Mouse (Mus musculus): Measurements from ENCODE around the gene Casp6. TPM values are rescaled to one million over a fixed set of nuclear protein-coding genes. Genes with fewer than 3 reads are reported as not detected.

Gene Casp6
- total RNA-seq, 1 experiment, result 6.2 TPM

- in situ Hi-C loops (cut with MboI; ENCODE audit: low sequenced_read_pairs in 2 of 2, unreplicated experiment in 2 of 2), result no loop called here
- H3K36me3 ChIP-seq (ENCODE audit: control insufficient read depth, insufficient read depth, low read length, poor library complexity, severe bottlenecking), result no peaks in the 10 kb centered on the region; the same call in 1 of the 2 replicates
- TF ChIP-seq CHD2 (IDR thresholded peaks at IDR 0.05; ENCODE audit: low read depth, low read length) (no peak), ZC3H11A (IDR thresholded peaks at IDR 0.05; ENCODE audit: borderline replicate concordance, low read depth, low read length) (no peak), ZNF384 (IDR thresholded peaks at IDR 0.05; ENCODE audit: low read depth, low read length) (no peak), MAFK (IDR thresholded peaks at IDR 0.05; ENCODE audit: insufficient read depth, low read depth, low read length) (no peak), HCFC1 (IDR thresholded peaks at IDR 0.05; ENCODE audit: borderline replicate concordance, insufficient read depth, low read length) (no peak)
- no peak overlapping the region for H3K4me3 ChIP-seq (ENCODE audit: insufficient read depth in 1 of 2, low read depth in 1 of 2, low read length in 2 of 2, poor library complexity in 1 of 2, severe bottlenecking in 1 of 2)
- no peak overlapping the region for H3K27ac ChIP-seq (ENCODE audit: insufficient read depth, low read depth, low read length, poor library complexity, severe bottlenecking)
- H3K9ac ChIP-seq (ENCODE audit: insufficient read depth, low read depth, low read length, poor library complexity, severe bottlenecking), result no peak overlapping the region
- H3K4me1 ChIP-seq (ENCODE audit: control insufficient read depth in 2 of 2, insufficient read depth in 2 of 2, low read length in 2 of 2, poor library complexity in 1 of 2), result peaks cover 0 to 4% of the 10 kb centered on the region in 2 experiments; a peak in 1 of 4 replicates
- peak; percentile 63 for DNase-seq (ENCODE audit: low read depth, low spot score)
- no peaks in the 10 kb centered on the region for H3K9me3 ChIP-seq (ENCODE audit: control insufficient read depth, insufficient read depth, low read depth, low read length)
Measured at GRCm38 (mm10) chr3:129918434-129918833, 17.2 kb downstream of the Casp6 start.

DNA sequence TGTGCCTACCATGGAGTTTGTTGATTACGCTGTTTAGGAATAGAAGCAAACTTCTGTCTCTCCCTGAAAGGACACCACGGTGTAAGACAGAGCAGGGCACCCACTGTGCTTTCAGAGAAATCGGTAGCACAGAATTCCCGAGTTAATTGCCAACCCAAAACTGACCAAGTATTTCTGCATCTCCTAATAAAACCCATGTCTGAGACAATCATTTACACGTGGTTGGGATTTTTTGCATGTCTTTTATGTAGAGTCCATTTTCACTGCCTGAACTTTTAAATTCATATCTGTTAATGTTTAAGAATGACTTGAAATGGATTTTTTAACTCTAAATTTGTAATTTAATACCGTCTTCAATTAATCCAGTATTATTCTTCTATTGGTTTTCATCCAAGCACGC is 22.4 kb downstream of the Casp6 start:
- H3K9ac ChIP-seq (ENCODE audit: insufficient read depth, low read depth, low read length, poor library complexity, severe bottlenecking), result no peak overlapping the region
- no peak for DNase-seq (ENCODE audit: low read depth, low spot score)
- TF ChIP-seq HCFC1 (IDR thresholded peaks at IDR 0.05; ENCODE audit: borderline replicate concordance, insufficient read depth, low read length) (no peak), MAFK (IDR thresholded peaks at IDR 0.05; ENCODE audit: insufficient read depth, low read depth, low read length) (no peak), CHD2 (IDR thresholded peaks at IDR 0.05; ENCODE audit: low read depth, low read length) (no peak), ZC3H11A (IDR thresholded peaks at IDR 0.05; ENCODE audit: borderline replicate concordance, low read depth, low read length) (no peak), ZNF384 (IDR thresholded peaks at IDR 0.05; ENCODE audit: low read depth, low read length) (no peak)
- H3K4me3 ChIP-seq (ENCODE audit: insufficient read depth in 1 of 2, low read depth in 1 of 2, low read length in 2 of 2, poor library complexity in 1 of 2, severe bottlenecking in 1 of 2), result no peak overlapping the region
- no peaks in the 10 kb centered on the region for H3K9me3 ChIP-seq (ENCODE audit: control insufficient read depth, insufficient read depth, low read depth, low read length)
- no peaks in the 10 kb centered on the region for H3K36me3 ChIP-seq (ENCODE audit: control insufficient read depth, insufficient read depth, low read length, poor library complexity, severe bottlenecking)
- in situ Hi-C loops (cut with MboI; ENCODE audit: low sequenced_read_pairs in 2 of 2, unreplicated experiment in 2 of 2), result no loop called here
- no peaks in the 10 kb centered on the region for H3K4me1 ChIP-seq (ENCODE audit: control insufficient read depth in 2 of 2, insufficient read depth in 2 of 2, low read length in 2 of 2, poor library complexity in 1 of 2)
- no peak overlapping the region for H3K27ac ChIP-seq (ENCODE audit: insufficient read depth, low read depth, low read length, poor library complexity, severe bottlenecking)

GRCm38 (mm10) chr3:129925861-129926260 is 24.6 kb downstream of the Casp6 start:
- Histone ChIP-seq H3K4me3 (ENCODE audit: insufficient read depth in 1 of 2, low read depth in 1 of 2, low read length in 2 of 2, poor library complexity in 1 of 2, severe bottlenecking in 1 of 2) (no peak overlapping the region), H3K9me3 (ENCODE audit: control insufficient read depth, insufficient read depth, low read depth, low read length) (no peaks in the 10 kb centered on the region), H3K4me1 (ENCODE audit: control insufficient read depth in 2 of 2, insufficient read depth in 2 of 2, low read length in 2 of 2, poor library complexity in 1 of 2) (no peaks in the 10 kb centered on the region), H3K27ac (ENCODE audit: insufficient read depth, low read depth, low read length, poor library complexity, severe bottlenecking) (no peak overlapping the region), H3K36me3 (ENCODE audit: control insufficient read depth, insufficient read depth, low read length, poor library complexity, severe bottlenecking) (no peaks in the 10 kb centered on the region), H3K9ac (ENCODE audit: insufficient read depth, low read depth, low read length, poor library complexity, severe bottlenecking) (no peak overlapping the region)
- TF ChIP-seq MAFK (IDR thresholded peaks at IDR 0.05; ENCODE audit: insufficient read depth, low read depth, low read length) (no peak), ZC3H11A (IDR thresholded peaks at IDR 0.05; ENCODE audit: borderline replicate concordance, low read depth, low read length) (no peak), ZNF384 (IDR thresholded peaks at IDR 0.05; ENCODE audit: low read depth, low read length) (no peak), CHD2 (IDR thresholded peaks at IDR 0.05; ENCODE audit: low read depth, low read length) (no peak), HCFC1 (IDR thresholded peaks at IDR 0.05; ENCODE audit: borderline replicate concordance, insufficient read depth, low read length) (no peak)
- in situ Hi-C loops (cut with MboI; ENCODE audit: low sequenced_read_pairs in 2 of 2, unreplicated experiment in 2 of 2), result no loop called here
- no peak for DNase-seq (ENCODE audit: low read depth, low spot score)

GRCm38 (mm10) chr3:129930213-129930778 is 29.1 kb downstream of the Casp6 start:
- TF ChIP-seq ZC3H11A (IDR thresholded peaks at IDR 0.05; ENCODE audit: borderline replicate concordance, low read depth, low read length) (no peak), ZNF384 (IDR thresholded peaks at IDR 0.05; ENCODE audit: low read depth, low read length) (no peak), HCFC1 (IDR thresholded peaks at IDR 0.05; ENCODE audit: borderline replicate concordance, insufficient read depth, low read length) (no peak), CHD2 (IDR thresholded peaks at IDR 0.05; ENCODE audit: low read depth, low read length) (no peak), MAFK (IDR thresholded peaks at IDR 0.05; ENCODE audit: insufficient read depth, low read depth, low read length) (no peak)
- DNase-seq (ENCODE audit: low read depth, low spot score), result no peak
- no peaks in the 10 kb centered on the region for H3K9me3 ChIP-seq (ENCODE audit: control insufficient read depth, insufficient read depth, low read depth, low read length)
- in situ Hi-C loops (cut with MboI; ENCODE audit: low sequenced_read_pairs in 2 of 2, unreplicated experiment in 2 of 2), result no loop called here
- H3K4me1 ChIP-seq (ENCODE audit: control insufficient read depth in 2 of 2, insufficient read depth in 2 of 2, low read length in 2 of 2, poor library complexity in 1 of 2), result no peaks in the 10 kb centered on the region
- H3K9ac ChIP-seq (ENCODE audit: insufficient read depth, low read depth, low read length, poor library complexity, severe bottlenecking), result no peak overlapping the region
- H3K27ac ChIP-seq (ENCODE audit: insufficient read depth, low read depth, low read length, poor library complexity, severe bottlenecking), result no peak overlapping the region
- no peaks in the 10 kb centered on the region for H3K36me3 ChIP-seq (ENCODE audit: control insufficient read depth, insufficient read depth, low read length, poor library complexity, severe bottlenecking)
- H3K4me3 ChIP-seq (ENCODE audit: insufficient read depth in 1 of 2, low read depth in 1 of 2, low read length in 2 of 2, poor library complexity in 1 of 2, severe bottlenecking in 1 of 2), result no peak overlapping the region
